Mouse (Mus musculus) kidney, adult 8-10 months (tissue): Measurements from ENCODE around the gene Brdt.

Experiments used
- DNase-seq, 2 experiments: peaks; one replicate each; pipeline ENCODE4 v3.0.0; 2022

Gene Brdt

GRCm38 (mm10) chr5:107415098-107415497 is 84.1 kb downstream of the Brdt start:
- no peak for DNase-seq

GRCm38 (mm10) chr5:107421676-107422075 is 90.7 kb downstream of the Brdt start:
- DNase-seq: no peak

GRCm38 (mm10) chr5:107431249-107431648 is 100.3 kb downstream of the Brdt start, which contains the start of gene Lpcat2b:
Gene Lpcat2b, plus strand, starts transcription at chr5:107431549.
- DNase-seq: no peak

GRCm38 (mm10) chr5:107434001-107434400 is 103.0 kb downstream of the Brdt start:
- no peak for DNase-seq

- no peak for DNase-seq
Observed at GRCm38 (mm10) chr5:107436185-107436584, 105.2 kb downstream of the Brdt start.
